Comparison of ENCODE assay signal across 16 mouse cellular contexts in genomic region chr6:132795393-132795792, GRCm38 (mm10). TPM values are rescaled to one million over a fixed set of nuclear protein-coding genes. Genes with fewer than 3 reads are reported as not detected.
DNase-seq lines count a peak whose midpoint lies in the region; ATAC-seq lines count a peak whose summit lies in the region.
"Had no signal": no experiment of that assay in that cellular context is flagged by ENCODE, and none has a peak within 500 bp of the region (broad histone marks: within the 10 kb centered on the region; RNA-seq: fewer than 3 reads in every experiment).

No protein-coding gene starts in this region.

- no peak overlapping the region for H3K9ac ChIP-seq in hindbrain, embryonic 14.5 days
- no peak overlapping the region for H3K9ac ChIP-seq in limb, embryonic 11.5 days (ENCODE audit: low read length)
- no peak overlapping the region for H3K9ac ChIP-seq in neural tube, embryonic 11.5 days (ENCODE audit: low read length)
- H3K9ac ChIP-seq in forebrain, embryonic 15.5 days (replicated peaks): no peak overlapping the region
- H3K9ac ChIP-seq: liver, embryonic 12.5 days had no signal

- H3K4me2 ChIP-seq in hindbrain, embryonic 14.5 days (replicated peaks): no peak overlapping the region
- H3K4me2 ChIP-seq in limb, embryonic 11.5 days (ENCODE audit: low read depth, severe bottlenecking): no peak overlapping the region
- H3K4me2 ChIP-seq in neural tube, embryonic 11.5 days (ENCODE audit: low read depth): no peak overlapping the region
- no peak overlapping the region for H3K4me2 ChIP-seq in forebrain, embryonic 15.5 days (replicated peaks)
- H3K4me2 ChIP-seq: liver, embryonic 12.5 days had no signal

- DNase-seq in hindbrain, embryonic 10.5 days (ENCODE audit: low spot score): peak; percentile 58
- DNase-seq in hindbrain, embryonic 14.5 days (ENCODE audit: low spot score): no peak
- no peak for DNase-seq in limb, embryonic 11.5 days (ENCODE audit: low spot score)
- DNase-seq in limb, embryonic 10.5 days (ENCODE audit: low spot score): no peak
- DNase-seq in embryo, embryonic 10.5 days (ENCODE audit: low spot score): peak; percentile 82
- DNase-seq in neural tube, embryonic 11.5 days (ENCODE audit: low spot score): peak; percentile 22
- no peak for DNase-seq in spleen, adult 18-20 months
- DNase-seq: cerebellum, adult 11 months; right cerebral cortex, postnatal 14 days; thymus, postnatal 25 days had no signal

- 0 out of 2 replicates have a peak overlapping the region, but pooled peaks have one; percentile 56 for H3K27ac ChIP-seq in hindbrain, embryonic 10.5 days
- H3K27ac ChIP-seq in hindbrain, embryonic 14.5 days: no peak overlapping the region
- no peak overlapping the region for H3K27ac ChIP-seq in limb, embryonic 11.5 days (replicated peaks; ENCODE audit: low read depth, low read length)
- H3K27ac ChIP-seq in limb, embryonic 10.5 days: no peak overlapping the region
- H3K27ac ChIP-seq in neural tube, embryonic 11.5 days (ENCODE audit: low read depth, low read length): no peak overlapping the region
- no peak overlapping the region for H3K27ac ChIP-seq in forebrain, embryonic 15.5 days (replicated peaks)
- H3K27ac ChIP-seq: liver, embryonic 12.5 days had no signal

- no peak overlapping the region for H3K4me3 ChIP-seq in hindbrain, embryonic 10.5 days
- H3K4me3 ChIP-seq in hindbrain, embryonic 14.5 days (replicated peaks; ENCODE audit: low read length): no peak overlapping the region
- H3K4me3 ChIP-seq in limb, embryonic 11.5 days (ENCODE audit: low read depth, low read length): no peak overlapping the region
- H3K4me3 ChIP-seq in limb, embryonic 10.5 days: no peak overlapping the region
- no peak overlapping the region for H3K4me3 ChIP-seq in neural tube, embryonic 11.5 days (ENCODE audit: low read depth, low read length)
- no peak overlapping the region for H3K4me3 ChIP-seq in forebrain, embryonic 15.5 days
- H3K4me3 ChIP-seq: liver, embryonic 12.5 days had no signal

- WGBS in hindbrain, embryonic 10.5 days: 16% methylated on average over 1 of the region's 1 CpGs
- WGBS in hindbrain, embryonic 14.5 days: 29% methylated on average over 1 of the region's 1 CpGs
- whole genome bisulfite sequencing in limb, embryonic 11.5 days: 25% methylated on average over 1 of the region's 1 CpGs
- WGBS in limb, embryonic 10.5 days: 31% methylated on average over 1 of the region's 1 CpGs
- 29% methylated on average over 1 of the region's 1 CpGs for WGBS in neural tube, embryonic 11.5 days
- WGBS in forebrain, embryonic 15.5 days: 31% methylated on average over 1 of the region's 1 CpGs

- H3K27me3 ChIP-seq in hindbrain, embryonic 10.5 days (ENCODE audit: insufficient read depth, poor library complexity, severe bottlenecking): no peaks in the 10 kb centered on the region
- no peaks in the 10 kb centered on the region for H3K27me3 ChIP-seq in hindbrain, embryonic 14.5 days (ENCODE audit: control insufficient read depth, insufficient read depth, low read length)
- H3K27me3 ChIP-seq in limb, embryonic 11.5 days (ENCODE audit: control insufficient read depth, insufficient read depth, low read length): no peaks in the 10 kb centered on the region
- H3K27me3 ChIP-seq in limb, embryonic 10.5 days (ENCODE audit: low read depth, poor library complexity, severe bottlenecking): no peaks in the 10 kb centered on the region
- no peaks in the 10 kb centered on the region for H3K27me3 ChIP-seq in neural tube, embryonic 11.5 days (ENCODE audit: control insufficient read depth, insufficient read depth, low read length)
- H3K27me3 ChIP-seq in forebrain, embryonic 15.5 days: no peaks in the 10 kb centered on the region
- H3K27me3 ChIP-seq: liver, embryonic 12.5 days; Patski had no signal

- ATAC-seq in hindbrain, embryonic 14.5 days (ENCODE audit: low FRiP score): no peak
- peak; percentile 72 for ATAC-seq in limb, embryonic 11.5 days (ENCODE audit: insufficient number of reproducible peaks, low FRiP score, low TSS enrichment, low read depth)
- no peak for ATAC-seq in neural tube, embryonic 11.5 days (ENCODE audit: insufficient read depth, low FRiP score, low TSS enrichment)
- ATAC-seq in forebrain, embryonic 15.5 days (replicated peaks): no peak
- ATAC-seq: hindbrain, embryonic 16.5 days; liver, embryonic 12.5 days; Patski had no signal

- peaks cover 26% of the 10 kb centered on the region for H3K9me3 ChIP-seq in hindbrain, embryonic 10.5 days
- 0 out of 2 replicates have a peak, but pooled peaks cover 7% of the 10 kb centered on the region for H3K9me3 ChIP-seq in hindbrain, embryonic 14.5 days (ENCODE audit: control insufficient read depth, low read length)
- H3K9me3 ChIP-seq in limb, embryonic 11.5 days (ENCODE audit: control insufficient read depth, low read length): peaks cover 5% of the 10 kb centered on the region; the same call in 1 of the 2 replicates
- 0 out of 2 replicates have a peak, but pooled peaks cover 2% of the 10 kb centered on the region for H3K9me3 ChIP-seq in limb, embryonic 10.5 days (replicated peaks)
- peaks cover under 1% of the 10 kb centered on the region; the same call in 1 of the 2 replicates for H3K9me3 ChIP-seq in neural tube, embryonic 11.5 days (ENCODE audit: control insufficient read depth, low read length)
- peaks cover 13% of the 10 kb centered on the region; the same call in 1 of the 2 replicates for H3K9me3 ChIP-seq in forebrain, embryonic 15.5 days

- H3K36me3 ChIP-seq in hindbrain, embryonic 10.5 days: no peaks in the 10 kb centered on the region
- no peaks in the 10 kb centered on the region for H3K36me3 ChIP-seq in hindbrain, embryonic 14.5 days (replicated peaks; ENCODE audit: control insufficient read depth, insufficient read depth)
- H3K36me3 ChIP-seq in limb, embryonic 11.5 days (ENCODE audit: control insufficient read depth, insufficient read depth, low read length): no peaks in the 10 kb centered on the region
- no peaks in the 10 kb centered on the region for H3K36me3 ChIP-seq in limb, embryonic 10.5 days
- H3K36me3 ChIP-seq in neural tube, embryonic 11.5 days (ENCODE audit: control insufficient read depth, insufficient read depth, low read length): no peaks in the 10 kb centered on the region
- no peaks in the 10 kb centered on the region for H3K36me3 ChIP-seq in forebrain, embryonic 15.5 days
- H3K36me3 ChIP-seq: liver, embryonic 12.5 days had no signal

- H3K4me1 ChIP-seq in hindbrain, embryonic 10.5 days (replicated peaks): peaks cover 8% of the 10 kb centered on the region
- no peaks in the 10 kb centered on the region for H3K4me1 ChIP-seq in hindbrain, embryonic 14.5 days (replicated peaks; ENCODE audit: control insufficient read depth, insufficient read depth, low read length)
- no peaks in the 10 kb centered on the region for H3K4me1 ChIP-seq in limb, embryonic 11.5 days (ENCODE audit: control insufficient read depth, insufficient read depth, low read length)
- no peaks in the 10 kb centered on the region; the same call in 1 of the 2 replicates for H3K4me1 ChIP-seq in limb, embryonic 10.5 days
- no peaks in the 10 kb centered on the region for H3K4me1 ChIP-seq in neural tube, embryonic 11.5 days (ENCODE audit: control insufficient read depth, insufficient read depth, low read length)
- no peaks in the 10 kb centered on the region for H3K4me1 ChIP-seq in forebrain, embryonic 15.5 days
- H3K4me1 ChIP-seq: liver, embryonic 12.5 days had no signal

RNA-seq across cellular contexts. Expression of gene Tas2r117, which starts 7.2 kb away (rescaled TPM):
- not detected in 2 replicates for polyA plus RNA-seq in hindbrain, embryonic 10.5 days (2016; fragmentation: Nextera tagmentation; extraction: Ambion mirVana)
- not detected in 2 replicates for polyA plus RNA-seq in hindbrain, embryonic 14.5 days (2014; fragmentation: Nextera tagmentation; extraction: Ambion mirVana)
- polyA plus RNA-seq in limb, embryonic 11.5 days (2014; fragmentation: Nextera tagmentation; extraction: Ambion mirVana): not detected in 2 replicates
- not detected in 2 replicates for polyA plus RNA-seq in limb, embryonic 10.5 days (2016; fragmentation: Nextera tagmentation; extraction: Ambion mirVana)
- polyA plus RNA-seq in neural tube, embryonic 11.5 days (2014; fragmentation: Nextera tagmentation; extraction: Ambion mirVana): not detected in 2 replicates
- not detected in 2 replicates for polyA plus RNA-seq in forebrain, embryonic 15.5 days (2015; fragmentation: Nextera tagmentation; extraction: Ambion mirVana)
- polyA plus RNA-seq: gonadal fat pad, adult 2 months; heart, embryonic 16.5 days; hindbrain, embryonic 16.5 days; liver, embryonic 12.5 days; Patski had no signal

RNA-seq across cellular contexts. Expression of gene Tas2r136, which starts 17.4 kb away (rescaled TPM):
- polyA plus RNA-seq in hindbrain, embryonic 10.5 days (2016; fragmentation: Nextera tagmentation; extraction: Ambion mirVana): not detected in 2 replicates
- not detected in 2 replicates for polyA plus RNA-seq in hindbrain, embryonic 14.5 days (2014; fragmentation: Nextera tagmentation; extraction: Ambion mirVana)
- not detected in 2 replicates for polyA plus RNA-seq in limb, embryonic 11.5 days (2014; fragmentation: Nextera tagmentation; extraction: Ambion mirVana)
- polyA plus RNA-seq in limb, embryonic 10.5 days (2016; fragmentation: Nextera tagmentation; extraction: Ambion mirVana): not detected in 2 replicates
- not detected in 2 replicates for polyA plus RNA-seq in neural tube, embryonic 11.5 days (2014; fragmentation: Nextera tagmentation; extraction: Ambion mirVana)
- polyA plus RNA-seq in forebrain, embryonic 15.5 days (2015; fragmentation: Nextera tagmentation; extraction: Ambion mirVana): not detected in 2 replicates
- polyA plus RNA-seq: gonadal fat pad, adult 2 months; heart, embryonic 16.5 days; hindbrain, embryonic 16.5 days; liver, embryonic 12.5 days; Patski had no signal

RNA-seq across cellular contexts. Expression of gene Tas2r102, which starts 33.5 kb away (rescaled TPM):
- not detected in 2 replicates for polyA plus RNA-seq in hindbrain, embryonic 10.5 days (2016; fragmentation: Nextera tagmentation; extraction: Ambion mirVana)
- not detected in 2 replicates for polyA plus RNA-seq in hindbrain, embryonic 14.5 days (2014; fragmentation: Nextera tagmentation; extraction: Ambion mirVana)
- polyA plus RNA-seq in limb, embryonic 11.5 days (2014; fragmentation: Nextera tagmentation; extraction: Ambion mirVana): not detected in 2 replicates
- not detected in 2 replicates for polyA plus RNA-seq in limb, embryonic 10.5 days (2016; fragmentation: Nextera tagmentation; extraction: Ambion mirVana)
- not detected in 2 replicates for polyA plus RNA-seq in neural tube, embryonic 11.5 days (2014; fragmentation: Nextera tagmentation; extraction: Ambion mirVana)
- polyA plus RNA-seq in forebrain, embryonic 15.5 days (2015; fragmentation: Nextera tagmentation; extraction: Ambion mirVana): not detected in 2 replicates
- polyA plus RNA-seq: gonadal fat pad, adult 2 months; heart, embryonic 16.5 days; hindbrain, embryonic 16.5 days; liver, embryonic 12.5 days; Patski had no signal

RNA-seq across cellular contexts. Expression of gene Tas2r124, which starts 40.9 kb away (rescaled TPM):
- polyA plus RNA-seq in hindbrain, embryonic 10.5 days (2016; fragmentation: Nextera tagmentation; extraction: Ambion mirVana): not detected in 2 replicates
- not detected in 2 replicates for polyA plus RNA-seq in hindbrain, embryonic 14.5 days (2014; fragmentation: Nextera tagmentation; extraction: Ambion mirVana)
- polyA plus RNA-seq in limb, embryonic 11.5 days (2014; fragmentation: Nextera tagmentation; extraction: Ambion mirVana): not detected in 2 replicates
- not detected in 2 replicates for polyA plus RNA-seq in limb, embryonic 10.5 days (2016; fragmentation: Nextera tagmentation; extraction: Ambion mirVana)
- not detected in 2 replicates for polyA plus RNA-seq in neural tube, embryonic 11.5 days (2014; fragmentation: Nextera tagmentation; extraction: Ambion mirVana)
- not detected in 2 replicates for polyA plus RNA-seq in forebrain, embryonic 15.5 days (2015; fragmentation: Nextera tagmentation; extraction: Ambion mirVana)
- polyA plus RNA-seq: gonadal fat pad, adult 2 months; heart, embryonic 16.5 days; hindbrain, embryonic 16.5 days; liver, embryonic 12.5 days; Patski had no signal

RNA-seq across cellular contexts. Expression of gene Tas2r123, which starts 51.5 kb away (rescaled TPM):
- not detected in 2 replicates for polyA plus RNA-seq in hindbrain, embryonic 10.5 days (2016; fragmentation: Nextera tagmentation; extraction: Ambion mirVana)
- polyA plus RNA-seq in hindbrain, embryonic 14.5 days (2014; fragmentation: Nextera tagmentation; extraction: Ambion mirVana): not detected in 2 replicates
- not detected in 2 replicates for polyA plus RNA-seq in limb, embryonic 11.5 days (2014; fragmentation: Nextera tagmentation; extraction: Ambion mirVana)
- not detected in 2 replicates for polyA plus RNA-seq in limb, embryonic 10.5 days (2016; fragmentation: Nextera tagmentation; extraction: Ambion mirVana)
- not detected in 2 replicates for polyA plus RNA-seq in neural tube, embryonic 11.5 days (2014; fragmentation: Nextera tagmentation; extraction: Ambion mirVana)
- not detected in 2 replicates for polyA plus RNA-seq in forebrain, embryonic 15.5 days (2015; fragmentation: Nextera tagmentation; extraction: Ambion mirVana)
- polyA plus RNA-seq: gonadal fat pad, adult 2 months; heart, embryonic 16.5 days; hindbrain, embryonic 16.5 days; liver, embryonic 12.5 days; Patski had no signal

Comparison
In these comparisons a context has a peak if more than half of its experiments do, and no peak if none do; other contexts are left out.
1. DNase-seq: peak in hindbrain, embryonic 10.5 days (single experiment), embryo, embryonic 10.5 days (single experiment) and neural tube, embryonic 11.5 days (single experiment); none in hindbrain, embryonic 14.5 days (single experiment), limb, embryonic 11.5 days (single experiment), limb, embryonic 10.5 days (single experiment) and spleen, adult 18-20 months (0 of 2).